Mouse (Mus musculus) cortical plate, adult 2 months (tissue): ENCODE results near the gene Dennd2a.

Source experiments
- CTCF ChIP-seq: fragments of 200-500 bp; IDR thresholded peaks from 2 replicates; pipeline ENCODE4 v1.5.1; 2011; ENCODE audit warnings: mild to moderate bottlenecking, control low read depth, low read length; ENCODE audit not compliant: insufficient read depth; ENCODE audit errors: extremely low read depth
- POLR2A ChIP-seq: fragments of 200-500 bp; IDR thresholded peaks from 2 replicates; pipeline ENCODE4 v1.6.1; 2011; ENCODE audit warnings: mild to moderate bottlenecking, low read length, control low read depth; ENCODE audit not compliant: insufficient read depth; ENCODE audit errors: extremely low read depth

DNA sequence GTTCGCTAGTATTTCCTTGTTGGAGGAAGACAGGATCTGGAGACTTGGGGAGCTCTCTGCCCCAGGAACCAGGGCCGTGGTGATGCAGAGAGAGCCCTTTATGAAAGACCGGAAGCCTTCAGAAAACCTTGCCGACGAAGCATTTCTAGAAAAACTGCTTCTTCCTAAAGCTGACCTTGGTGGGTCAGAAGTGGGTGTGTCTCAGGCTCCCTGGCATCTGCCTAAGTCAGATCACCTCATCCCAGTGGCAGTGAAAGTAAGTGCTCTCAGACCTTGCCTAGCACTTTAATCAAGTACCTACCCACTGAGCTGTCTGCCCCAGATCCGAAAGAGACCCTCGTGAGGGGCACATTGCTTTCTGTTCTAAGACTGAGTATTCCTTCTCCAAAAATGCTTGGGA, 17.3 kb upstream of the Dennd2a start:
- TF ChIP-seq CTCF, result no peak
- TF ChIP-seq POLR2A, result no peak
